8 mouse cellular contexts compared by ENCODE assay signal in the genomic region with DNA sequence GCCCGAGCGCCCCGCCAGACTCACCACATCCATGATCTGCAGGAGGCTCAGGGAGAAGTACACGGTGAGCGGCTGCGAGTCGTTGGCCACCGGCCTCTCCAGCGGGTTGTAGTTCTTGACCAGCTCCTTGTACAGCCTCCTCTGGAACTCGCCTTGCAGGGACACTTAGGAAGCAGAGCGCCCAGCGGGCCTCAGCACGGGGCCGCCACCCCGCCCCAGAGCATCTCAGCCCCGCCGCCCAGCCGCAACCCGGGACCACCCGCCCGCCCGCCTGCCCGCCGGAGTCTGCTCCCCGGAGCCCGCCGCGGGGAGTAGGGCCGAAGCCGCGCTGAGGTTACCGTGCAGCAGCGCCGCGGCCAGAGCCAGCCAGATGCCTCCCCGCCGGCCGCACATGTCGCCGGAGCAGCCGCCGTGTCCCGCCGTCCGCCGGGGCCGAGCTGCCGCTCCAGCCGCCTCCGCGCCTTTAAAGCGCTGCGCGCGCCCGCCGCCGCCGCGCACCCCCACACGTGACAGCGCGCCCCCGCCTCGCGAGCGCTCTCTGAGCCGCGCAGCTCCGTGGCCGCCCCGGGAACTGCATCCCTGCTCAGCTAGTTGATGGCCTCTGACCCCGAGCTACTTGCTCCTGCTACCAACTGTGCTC. TPM values are rescaled to one million over a fixed set of nuclear protein-coding genes. Genes with fewer than 3 reads are reported as not detected.
DNase-seq lines count a peak whose midpoint lies in the region; ATAC-seq lines count a peak whose summit lies in the region.

A gene (minus strand): TSS at position 486 of the 640 bp plus-strand sequence.

- H3K27ac ChIP-seq in intestine, embryonic 14.5 days (ENCODE audit: low read depth), result no peak within 1 kb of the TSS

- H3K4me3 ChIP-seq in intestine, embryonic 14.5 days (ENCODE audit: low read depth, low read length), result peak within 1 kb of the TSS; percentile 55

- H3K9ac ChIP-seq in intestine, embryonic 14.5 days (ENCODE audit: low read length), result peak within 1 kb of the TSS; percentile 37

- no peaks in the 10 kb centered on the region for H3K36me3 ChIP-seq in intestine, embryonic 14.5 days (ENCODE audit: control insufficient read depth, insufficient read depth, low read length)

- peak; percentile 89 for DNase-seq in adrenal gland, postnatal 14 days
- peak; percentile 67 for DNase-seq in embryo, embryonic 11.5 days (ENCODE audit: low read depth, low spot score)
- DNase-seq in gastrocnemius, postnatal 4 days (ENCODE audit: low spot score in 2 of 2), result peak; percentile 66 to 82
- peak; percentile 86 for DNase-seq in intestine, embryonic 14.5 days (ENCODE audit: low spot score)
- DNase-seq in left cerebral cortex, adult 8-10 months (ENCODE audit: low spot score in 2 of 2), result peak; percentile 57 to 68
- peak; percentile 68 for DNase-seq in lung, postnatal 36 days
- DNase-seq in right cerebral cortex, postnatal 14 days, result peak; percentile 86

- H3K4me1 ChIP-seq in intestine, embryonic 14.5 days (replicated peaks; ENCODE audit: control insufficient read depth, insufficient read depth, low read length), result no peaks in the 10 kb centered on the region

- WGBS in intestine, embryonic 14.5 days, result under 1% methylated on average over 48 of the region's 73 CpGs

- no peaks in the 10 kb centered on the region for H3K9me3 ChIP-seq in intestine, embryonic 14.5 days (ENCODE audit: control insufficient read depth, low read length)

- no peaks in the 10 kb centered on the region for H3K27me3 ChIP-seq in intestine, embryonic 14.5 days (replicated peaks; ENCODE audit: control insufficient read depth, insufficient read depth, low read length)

- ATAC-seq in intestine, embryonic 14.5 days (replicated peaks; ENCODE audit: low FRiP score, low TSS enrichment, low read depth), result peak; percentile 95
- no peak for ATAC-seq in inflammation-experienced regulatory T-cells, adult 6 months

- H3K4me2 ChIP-seq in intestine, embryonic 14.5 days (ENCODE audit: low read length), result peak within 1 kb of the TSS; percentile 93

RNA-seq across cellular contexts. Expression of the gene that starts here (rescaled TPM):
- total RNA-seq in adrenal gland, postnatal 14 days (2021), result 20.8 and 22.1 TPM in 2 replicates
- 1 to 10 TPM; 1.3 to 1.4 TPM for total RNA-seq in gastrocnemius, postnatal 4 days (2021)
- 1.6 and 2.3 TPM in 2 replicates for polyA plus RNA-seq in intestine, embryonic 14.5 days (2014; fragmentation: Nextera tagmentation; extraction: Ambion mirVana)
- 10 to 100 TPM; 25.1 to 26.3 (median 25.8) TPM for total RNA-seq in left cerebral cortex, adult 8-10 months (2022)
- not detected for polyA plus RNA-seq in inflammation-experienced regulatory T-cells, adult 6 months (2017; shearing (Covaris generic))
